Mouse (Mus musculus): ENCODE results near the gene Tst.

DNA sequence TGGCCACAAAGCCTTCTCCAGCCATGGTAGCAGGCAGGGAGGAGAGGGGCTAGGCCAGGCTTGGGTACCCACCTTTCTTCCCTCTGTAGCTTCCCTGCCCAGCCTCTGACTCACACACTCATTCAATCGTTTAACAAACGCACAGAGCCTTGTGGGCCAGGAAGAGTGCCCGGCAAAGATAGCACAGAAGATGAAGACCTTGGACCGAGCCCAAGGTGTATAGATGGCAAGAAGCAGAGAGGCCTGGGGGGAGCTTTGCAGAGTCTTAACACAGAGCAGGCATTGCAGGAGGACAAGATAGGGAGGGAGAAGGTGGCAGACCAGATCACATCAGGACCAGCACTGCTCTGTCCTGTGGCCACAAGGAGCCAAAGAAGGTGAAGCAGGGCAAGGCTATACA lies 49.5 kb upstream of the Tst start:
- no peak for TF ChIP-seq CTCF (conservative IDR thresholded peaks at IDR 0.05 in 1 of 2, IDR thresholded peaks at IDR 0.05 in 1 of 2; ENCODE audit: low read depth in 2 of 2, low read length in 2 of 2)
- TF ChIP-seq POLR2A (IDR thresholded peaks at IDR 0.05; ENCODE audit: low read depth, low read length) = no peak
